Mouse (Mus musculus): ENCODE measurements around the gene S1pr3. TPM values are rescaled to one million over a fixed set of nuclear protein-coding genes. Genes with fewer than 3 reads are reported as not detected.

The S1pr3 gene
- 12.4 TPM for polyA plus RNA-seq (2014; fragmentation: Illumina TruSeq; extraction: RNeasy Lipid Tissue Mini Kit (QIAGEN cat#74804); ENCODE audit: low read depth, low replicate concordance)

DNA sequence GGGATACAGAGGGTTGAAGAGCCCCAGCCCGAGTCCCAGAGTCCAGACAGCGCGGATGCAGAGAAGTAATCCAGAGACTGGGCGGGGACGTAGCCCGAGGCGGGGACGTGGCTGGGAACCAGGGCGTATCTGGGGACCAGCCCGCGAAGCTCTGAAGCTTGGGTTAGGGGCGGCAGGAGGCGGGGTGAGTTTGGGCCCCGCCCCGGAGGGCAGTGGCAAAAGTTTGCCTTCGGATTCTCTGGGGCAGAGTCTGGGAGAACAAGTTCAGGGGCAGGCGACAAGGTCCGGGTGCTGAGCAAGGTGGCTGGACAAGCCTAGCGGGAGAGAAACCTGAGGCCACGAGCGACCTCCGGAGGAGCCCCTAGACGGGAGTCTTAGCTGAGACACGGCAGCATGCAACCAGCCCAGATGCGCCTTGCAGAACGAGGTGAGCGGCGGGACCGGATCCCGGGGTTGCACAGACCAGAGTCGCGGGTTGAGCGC is at the start of gene S1pr3:
S1pr3 (plus strand) TSS at position 121 of the 483 bp plus-strand sequence.

Other genes with a start within 250 kb of the S1pr3 start
- 0.81 TPM for gene Nxnl2, start 237.6 kb upstream of the S1pr3 start, polyA plus RNA-seq (2014; fragmentation: Illumina TruSeq; extraction: RNeasy Lipid Tissue Mini Kit (QIAGEN cat#74804); ENCODE audit: low read depth, low replicate concordance)
- gene Shc3, start 160.8 kb downstream of the S1pr3 start, polyA plus RNA-seq (2014; fragmentation: Illumina TruSeq; extraction: RNeasy Lipid Tissue Mini Kit (QIAGEN cat#74804); ENCODE audit: low read depth, low replicate concordance), result 0.29 TPM
- 1.8 TPM for gene Cks2, start 236.6 kb downstream of the S1pr3 start, polyA plus RNA-seq (2014; fragmentation: Illumina TruSeq; extraction: RNeasy Lipid Tissue Mini Kit (QIAGEN cat#74804); ENCODE audit: low read depth, low replicate concordance)
- gene Secisbp2, start 243.1 kb downstream of the S1pr3 start, polyA plus RNA-seq (2014; fragmentation: Illumina TruSeq; extraction: RNeasy Lipid Tissue Mini Kit (QIAGEN cat#74804); ENCODE audit: low read depth, low replicate concordance), result 18.9 TPM